Mouse (Mus musculus) midbrain, postnatal 0 days (tissue): ENCODE results near the gene Slc51b. TPM values are rescaled to one million over a fixed set of nuclear protein-coding genes. Genes with fewer than 3 reads are reported as not detected.

ENCODE experiments used
- ATAC-seq: fragments of 200-750 bp; cut with Nextera tagmentation; 2 replicates; pipeline ENCODE4 v1.8.0; 2017; ENCODE audit warnings: moderate number of reproducible peaks, mild to moderate bottlenecking, moderate TSS enrichment, moderate library complexity; ENCODE audit not compliant: low FRiP score
- DNase-seq: peaks from one replicate; pipeline ENCODE4 v3.0.0-alpha.2; 2015; ENCODE audit warnings: low spot score
- H3K27ac ChIP-seq: fragments of 300-500 bp; sonication (generic); 2 replicates; pipeline ENCODE4 v1.5.1; 2014; ENCODE audit warnings: low read depth, mild to moderate bottlenecking, low read length, mixed read lengths
- H3K27me3 ChIP-seq: fragments of 300-500 bp; sonication (generic); 2 replicates; pipeline ENCODE4 v1.6.1; 2014; ENCODE audit warnings: low read length, control low read depth, mixed read lengths; ENCODE audit not compliant: insufficient read depth
- H3K36me3 ChIP-seq: fragments of 300-500 bp; sonication (generic); 2 replicates; pipeline ENCODE4 v1.6.1; 2014; ENCODE audit warnings: low read length, control low read depth, mixed read lengths; ENCODE audit not compliant: insufficient read depth
- H3K4me1 ChIP-seq: fragments of 300-500 bp; sonication (generic); 2 replicates; pipeline ENCODE4 v1.6.1; 2014; ENCODE audit warnings: mild to moderate bottlenecking, control low read depth, antibody characterized with exemption, low read length, mixed read lengths; ENCODE audit not compliant: insufficient read depth
- H3K4me2 ChIP-seq: fragments of 300-500 bp; sonication (generic); 2 replicates; pipeline ENCODE4 v1.6.1; 2014; ENCODE audit warnings: low read depth, mild to moderate bottlenecking, low read length, mixed read lengths; ENCODE audit not compliant: poor library complexity, severe bottlenecking
- H3K4me3 ChIP-seq: fragments of 300-500 bp; sonication (generic); 2 replicates; pipeline ENCODE4 v1.5.1; 2014; ENCODE audit warnings: low read depth, mild to moderate bottlenecking, low read length, moderate library complexity
- H3K9ac ChIP-seq: fragments of 300-500 bp; sonication (generic); replicated peaks from 2 replicates; pipeline ENCODE4 v1.6.1; 2014; ENCODE audit warnings: mild to moderate bottlenecking, low read length, moderate library complexity, mixed read lengths; ENCODE audit not compliant: poor library complexity, severe bottlenecking
- H3K9me3 ChIP-seq: fragments of 300-500 bp; sonication (generic); 2 replicates; pipeline ENCODE4 v1.6.1; 2016; ENCODE audit warnings: low read length, control low read depth
- CTCF ChIP-seq: IDR thresholded peaks from 2 replicates; pipeline ENCODE4 v1.5.1; 2016; ENCODE audit warnings: antibody characterized with exemption, mild to moderate bottlenecking
- WGBS: fragments of 180-500 bp; shearing (Covaris S2); extraction: QIAGEN DNeasy Blood & Tissue Kit; methylation state at CpG from one replicate; pipeline ENCODE4 v1.1.7; 2014; 5-methylcytosine and 5-hydroxymethylcytosine counted together
- polyA plus RNA-seq: library from polyadenylated mRNA; unstranded; fragments of >200 nt; fragmentation: Nextera tagmentation; extraction: Ambion mirVana; gene quantifications from 2 replicates; pipeline ENCODE4 v1.2.1, GENCODE M21; 2015
- total RNA-seq: library from RNA; depleted of rRNA; stranded (reverse); fragments of >200 nt; gene quantifications from 2 replicates; pipeline ENCODE4 v1.2.3, GENCODE M21; 2014

The Slc51b gene
- total and polyA plus RNA-seq, 2 experiments from 2014 or later, result not detected

GRCm38 (mm10) chr9:65386373-65387140 lies 36.2 kb downstream of the Slc51b start:
- Histone ChIP-seq H3K36me3 (no peaks in the 10 kb centered on the region), H3K27ac (no peak overlapping the region), H3K4me1 (no peaks in the 10 kb centered on the region), H3K9ac (no peak overlapping the region), H3K27me3 (peaks cover 19% of the 10 kb centered on the region), H3K9me3 (no peaks in the 10 kb centered on the region), H3K4me3 (no peak overlapping the region), H3K4me2 (no peak overlapping the region)
- TF ChIP-seq CTCF, result peak; percentile 13; the same call in 1 of the 2 replicates
- 42% methylated on average over 8 of the region's 8 CpGs for WGBS
- peak; percentile 32 for DNase-seq
- no peak for ATAC-seq

GRCm38 (mm10) chr9:65384276-65384675 lies 38.5 kb downstream of the Slc51b start:
- DNase-seq (no peak), ATAC-seq (no peak)
- no peak for TF ChIP-seq CTCF
- H3K27me3 ChIP-seq, result no peaks in the 10 kb centered on the region
- H3K9me3 ChIP-seq, result no peaks in the 10 kb centered on the region
- H3K27ac ChIP-seq, result no peak overlapping the region
- H3K4me2 ChIP-seq, result no peak overlapping the region
- H3K36me3 ChIP-seq, result no peaks in the 10 kb centered on the region
- 66% methylated on average over 3 of the region's 3 CpGs for WGBS
- no peak overlapping the region for H3K9ac ChIP-seq
- H3K4me1 ChIP-seq, result no peaks in the 10 kb centered on the region
- H3K4me3 ChIP-seq, result no peak overlapping the region

- H3K4me2 ChIP-seq, result no peak overlapping the region
- ATAC-seq (no peak), DNase-seq (no peak)
- H3K4me3 ChIP-seq, result no peak overlapping the region
- no peak for TF ChIP-seq CTCF
- no peak overlapping the region for H3K9ac ChIP-seq
- H3K27me3 ChIP-seq, result no peaks in the 10 kb centered on the region
- no peaks in the 10 kb centered on the region for H3K9me3 ChIP-seq
- peaks cover 5% of the 10 kb centered on the region; the same call in 1 of the 2 replicates for H3K36me3 ChIP-seq
- H3K27ac ChIP-seq, result no peak overlapping the region
- WGBS, result 52% methylated on average over 3 of the region's 3 CpGs
- no peaks in the 10 kb centered on the region for H3K4me1 ChIP-seq
These were observed 40.0 kb downstream of the Slc51b start for GRCm38 (mm10) chr9:65382751-65383097.

GRCm38 (mm10) chr9:65382031-65382750 lies 40.6 kb downstream of the Slc51b start:
- Histone ChIP-seq H3K27me3 (no peaks in the 10 kb centered on the region), H3K9ac (no peak overlapping the region), H3K4me2 (no peak overlapping the region), H3K27ac (no peak overlapping the region), H3K9me3 (no peaks in the 10 kb centered on the region), H3K36me3 (peaks cover 10% of the 10 kb centered on the region), H3K4me3 (no peak overlapping the region), H3K4me1 (no peaks in the 10 kb centered on the region)
- DNase-seq (no peak), ATAC-seq (0 out of 2 replicates have a peak, but pooled peaks have one; percentile 20)
- TF ChIP-seq CTCF, result no peak
- WGBS, result 76% methylated on average over 6 of the region's 6 CpGs

- TF ChIP-seq CTCF, result no peak
- WGBS, result 83% methylated on average over 4 of the region's 4 CpGs
- no peaks in the 10 kb centered on the region for H3K27me3 ChIP-seq
- no peak overlapping the region for H3K4me3 ChIP-seq
- DNase-seq (no peak), ATAC-seq (no peak)
- no peak overlapping the region for H3K4me2 ChIP-seq
- H3K27ac ChIP-seq, result no peak overlapping the region
- peaks cover 12% of the 10 kb centered on the region for H3K36me3 ChIP-seq
- no peaks in the 10 kb centered on the region for H3K4me1 ChIP-seq
- no peaks in the 10 kb centered on the region for H3K9me3 ChIP-seq
- H3K9ac ChIP-seq, result 0 out of 2 replicates have a peak overlapping the region, but pooled peaks have one; percentile 3
These were observed 41.7 kb downstream of the Slc51b start for GRCm38 (mm10) chr9:65381017-65381590.
